Comparison of ENCODE assay signal across 18 mouse cellular contexts in genomic region chr10:116760561-116760960, GRCm38 (mm10).
DNase-seq lines count a peak whose midpoint lies in the region; ATAC-seq and TF ChIP-seq lines count a peak whose summit lies in the region.
"Had no signal": no experiment of that assay in that cellular context is flagged by ENCODE, and none has a peak within 500 bp of the region (broad histone marks: within the 10 kb centered on the region; RNA-seq: fewer than 3 reads in every experiment).

No protein-coding gene starts in this region.

- H3K36me3 ChIP-seq in CH12.LX (replicated peaks in 1 of 2; ENCODE audit: control insufficient read depth in 1 of 2, insufficient read depth in 1 of 2, low read length in 1 of 2): no peaks in the 10 kb centered on the region
- H3K36me3 ChIP-seq in embryonic facial prominence, embryonic 15.5 days: no peaks in the 10 kb centered on the region
- H3K36me3 ChIP-seq in midbrain, postnatal 0 days (ENCODE audit: insufficient read depth, low read length): no peaks in the 10 kb centered on the region
- H3K36me3 ChIP-seq in kidney, embryonic 16.5 days (ENCODE audit: insufficient read depth, low read length): no peaks in the 10 kb centered on the region
- H3K36me3 ChIP-seq: heart, embryonic 10.5 days had no signal

- TF ChIP-seq EP300 in CH12.LX (IDR thresholded peaks at IDR 0.05; ENCODE audit: low read length): peak; percentile 79

- no peak for TF ChIP-seq RAD21 in CH12.LX (IDR thresholded peaks at IDR 0.05; ENCODE audit: low read depth, low read length)

- H3K4me2 ChIP-seq in CH12.LX (ENCODE audit: insufficient read depth, low read depth, poor library complexity, severe bottlenecking): peak overlapping the region; percentile 42
- H3K4me2 ChIP-seq in embryonic facial prominence, embryonic 15.5 days (replicated peaks): peak overlapping the region; percentile 46
- peak overlapping the region; percentile 28; the same call in 1 of the 2 replicates for H3K4me2 ChIP-seq in midbrain, postnatal 0 days (ENCODE audit: low read depth, low read length, poor library complexity, severe bottlenecking)
- no peak overlapping the region for H3K4me2 ChIP-seq in kidney, embryonic 16.5 days (replicated peaks; ENCODE audit: low read depth, low read length)
- H3K4me2 ChIP-seq: lung, embryonic 14.5 days had no signal

- TF ChIP-seq POLR2A in CH12.LX (IDR thresholded peaks at IDR 0.05; ENCODE audit: low read depth, low read length): no peak

- no peak overlapping the region for H3K9ac ChIP-seq in CH12.LX (ENCODE audit: insufficient read depth, low read depth)
- H3K9ac ChIP-seq in embryonic facial prominence, embryonic 15.5 days: no peak overlapping the region
- H3K9ac ChIP-seq in midbrain, postnatal 0 days (replicated peaks; ENCODE audit: low read length, poor library complexity, severe bottlenecking): no peak overlapping the region
- no peak overlapping the region for H3K9ac ChIP-seq in kidney, embryonic 16.5 days (replicated peaks; ENCODE audit: low read length)
- H3K9ac ChIP-seq: lung, embryonic 14.5 days had no signal

- H3K79me2 ChIP-seq in CH12.LX (replicated peaks; ENCODE audit: control insufficient read depth, extremely low read depth, insufficient read depth, poor library complexity, severe bottlenecking): no peaks in the 10 kb centered on the region

- H3K4me3 ChIP-seq in CH12.LX (replicated peaks in 1 of 3; ENCODE audit: low read depth in 2 of 3, low read length in 2 of 3, poor library complexity in 1 of 3): no peak overlapping the region
- H3K4me3 ChIP-seq in embryonic facial prominence, embryonic 15.5 days (replicated peaks): peak overlapping the region; percentile 14; the same call in 1 of the 2 replicates
- H3K4me3 ChIP-seq in midbrain, postnatal 0 days (ENCODE audit: low read depth, low read length): no peak overlapping the region
- no peak overlapping the region for H3K4me3 ChIP-seq in kidney, embryonic 16.5 days (ENCODE audit: low read length)
- H3K4me3 ChIP-seq: heart, embryonic 10.5 days had no signal

- dilution Hi-C loops in CH12.LX (cut with MboI; ENCODE audit: extremely low pct_ligation_motif_present, extremely low pct_unique_long_range_greater_than_20kb, low sequenced_read_pairs): no loop called here

- H3K27me3 ChIP-seq in CH12.LX (replicated peaks): no peaks in the 10 kb centered on the region
- H3K27me3 ChIP-seq in embryonic facial prominence, embryonic 15.5 days: no peaks in the 10 kb centered on the region
- H3K27me3 ChIP-seq in midbrain, postnatal 0 days (ENCODE audit: insufficient read depth, low read length): no peaks in the 10 kb centered on the region; the same call in 1 of the 2 replicates
- H3K27me3 ChIP-seq in kidney, embryonic 16.5 days (ENCODE audit: insufficient read depth, low read length): no peaks in the 10 kb centered on the region
- H3K27me3 ChIP-seq: Patski had no signal

- 14% methylated on average over 14 of the region's 14 CpGs for WGBS in embryonic facial prominence, embryonic 15.5 days
- 50% methylated on average over 14 of the region's 14 CpGs for WGBS in midbrain, postnatal 0 days
- 75% methylated on average over 14 of the region's 14 CpGs for WGBS in kidney, embryonic 16.5 days

- in situ Hi-C loops in CH12.LX (cut with MboI; ENCODE audit: low pct_ligation_motif_present, low pct_unique_long_range_greater_than_20kb, low sequenced_read_pairs): no loop called here

- TF ChIP-seq CTCF in CH12.LX (conservative IDR thresholded peaks at IDR 0.05 in 1 of 2, IDR thresholded peaks at IDR 0.05 in 1 of 2; ENCODE audit: low read depth in 2 of 2, low read length in 2 of 2): no peak
- no peak for TF ChIP-seq CTCF in midbrain, postnatal 0 days (IDR thresholded peaks at IDR 0.05)

- ATAC-seq in embryonic facial prominence, embryonic 15.5 days (ENCODE audit: insufficient number of reproducible peaks, low FRiP score, low TSS enrichment, low read depth): peak; percentile 72; the same call in 1 of the 2 replicates
- ATAC-seq in midbrain, postnatal 0 days (ENCODE audit: low FRiP score): peak; percentile 78
- no peak for ATAC-seq in kidney, embryonic 16.5 days (ENCODE audit: low FRiP score, low TSS enrichment)
- ATAC-seq: forebrain, embryonic 14.5 days; Patski had no signal

- H3K4me1 ChIP-seq in CH12.LX (ENCODE audit: control insufficient read depth in 1 of 2, insufficient read depth in 2 of 2): peaks cover 5 to 9% of the 10 kb centered on the region in 2 experiments
- peaks cover 44% of the 10 kb centered on the region for H3K4me1 ChIP-seq in embryonic facial prominence, embryonic 15.5 days
- H3K4me1 ChIP-seq in midbrain, postnatal 0 days (ENCODE audit: insufficient read depth, low read length): no peaks in the 10 kb centered on the region
- peaks cover 16% of the 10 kb centered on the region for H3K4me1 ChIP-seq in kidney, embryonic 16.5 days (ENCODE audit: insufficient read depth, low read length)

- no peak overlapping the region for H3K27ac ChIP-seq in CH12.LX (ENCODE audit: insufficient read depth, low read depth)
- peak overlapping the region; percentile 74 for H3K27ac ChIP-seq in embryonic facial prominence, embryonic 15.5 days (replicated peaks)
- peak overlapping the region; percentile 59 for H3K27ac ChIP-seq in midbrain, postnatal 0 days (ENCODE audit: low read depth, low read length)
- no peak overlapping the region for H3K27ac ChIP-seq in kidney, embryonic 16.5 days (ENCODE audit: low read length)
- H3K27ac ChIP-seq: heart, embryonic 10.5 days had no signal

- peak; percentile 19 for DNase-seq in cerebellum, adult 9-10 months
- DNase-seq in cerebellum, adult 9-11 months: no peak
- DNase-seq in CH12.LX (ENCODE audit: extremely low read depth): peak; percentile 48
- peak; percentile 48 for DNase-seq in midbrain, postnatal 0 days (ENCODE audit: low spot score)
- DNase-seq in right cerebral cortex, adult 18-20 months: no peak
- DNase-seq in embryo, embryonic 10 days (ENCODE audit: low spot score): no peak
- DNase-seq: gastrocnemius, postnatal 14 days; heart, postnatal 36 days; kidney, adult 18-20 months; layer of hippocampus, postnatal 36 days; liver; lung, embryonic 14.5 days; thymus, adult 18-20 months had no signal

- H3K9me3 ChIP-seq in CH12.LX (replicated peaks; ENCODE audit: low read length): no peaks in the 10 kb centered on the region
- H3K9me3 ChIP-seq in embryonic facial prominence, embryonic 15.5 days (replicated peaks): no peaks in the 10 kb centered on the region
- no peaks in the 10 kb centered on the region for H3K9me3 ChIP-seq in midbrain, postnatal 0 days (ENCODE audit: low read length)
- H3K9me3 ChIP-seq in kidney, embryonic 16.5 days (ENCODE audit: low read length): peaks cover 3% of the 10 kb centered on the region; the same call in 1 of the 2 replicates
- H3K9me3 ChIP-seq: heart, embryonic 10.5 days had no signal

TF ChIP-seq in CH12.LX, 34 proteins besides CTCF, POLR2A, EP300 and RAD21:
- TF ChIP-seq TBP (conservative IDR thresholded peaks at IDR 0.05; ENCODE audit: low read depth, low read length): no peak
- peak; percentile 79 for TF ChIP-seq MAX (IDR thresholded peaks at IDR 0.05; ENCODE audit: low read length)
- TF ChIP-seq MXI1 (IDR thresholded peaks at IDR 0.05; ENCODE audit: low read depth, low read length): peak; percentile 64; the same call in 1 of the 2 replicates
- TF ChIP-seq MAZ (IDR thresholded peaks at IDR 0.05; ENCODE audit: low read depth, low read length): no peak
- peak; percentile 85 for TF ChIP-seq MYC (IDR thresholded peaks at IDR 0.05; ENCODE audit: low read depth, low read length)
- TF ChIP-seq JUN (IDR thresholded peaks at IDR 0.05; ENCODE audit: insufficient read depth, low read depth, low read length): peak; percentile 82
- peak; percentile 52; the same call in 1 of the 2 replicates for TF ChIP-seq TCF12 (IDR thresholded peaks at IDR 0.05; ENCODE audit: low read depth, low read length)
- TF ChIP-seq ETS1 (conservative IDR thresholded peaks at IDR 0.05; ENCODE audit: low read depth, low read length): peak; percentile 83
- TF ChIP-seq ZKSCAN1 (IDR thresholded peaks at IDR 0.05; ENCODE audit: borderline replicate concordance, low read depth, low read length): no peak
- peak; percentile 41; the same call in 1 of the 2 replicates for TF ChIP-seq MEF2A (IDR thresholded peaks at IDR 0.05; ENCODE audit: borderline replicate concordance, low read depth, low read length)
- TF ChIP-seq BHLHE40 (IDR thresholded peaks at IDR 0.05; ENCODE audit: low read depth, low read length): peak; percentile 91
- no peak for TF ChIP-seq NELFE (IDR thresholded peaks at IDR 0.05; ENCODE audit: low read depth, low read length)
- peak; percentile 55 for TF ChIP-seq IRF4 (IDR thresholded peaks at IDR 0.05; ENCODE audit: low read depth, low read length)
- peak; percentile 84 for TF ChIP-seq JUND (conservative IDR thresholded peaks at IDR 0.05; ENCODE audit: low read depth, low read length)
- no peak for TF ChIP-seq MAFK (IDR thresholded peaks at IDR 0.05; ENCODE audit: insufficient replicate concordance, low read length)
- TF ChIP-seq ZMIZ1 (IDR thresholded peaks at IDR 0.05; ENCODE audit: low read depth, low read length): no peak

Comparison
In these comparisons a context has a peak if more than half of its experiments do, and no peak if none do; other contexts are left out.
1. DNase-seq: peak in cerebellum, adult 9-10 months (single experiment), CH12.LX (single experiment) and midbrain, postnatal 0 days (single experiment); none in cerebellum, adult 9-11 months (single experiment), right cerebral cortex, adult 18-20 months (single experiment) and embryo, embryonic 10 days (single experiment).
2. H3K27ac ChIP-seq: peak in embryonic facial prominence, embryonic 15.5 days (single experiment) and midbrain, postnatal 0 days (single experiment); none in CH12.LX (single experiment) and kidney, embryonic 16.5 days (single experiment).